Mouse (Mus musculus) cerebral cortex, adult 2 months (tissue): ENCODE data around the gene Sirt5.

Experiments
- WGBS: fragments of 180-500 bp; shearing (Covaris S2); methylation state at CpG from one replicate; pipeline ENCODE4 v1.1.7; 2018; 5-methylcytosine and 5-hydroxymethylcytosine counted together

Gene Sirt5

DNA sequence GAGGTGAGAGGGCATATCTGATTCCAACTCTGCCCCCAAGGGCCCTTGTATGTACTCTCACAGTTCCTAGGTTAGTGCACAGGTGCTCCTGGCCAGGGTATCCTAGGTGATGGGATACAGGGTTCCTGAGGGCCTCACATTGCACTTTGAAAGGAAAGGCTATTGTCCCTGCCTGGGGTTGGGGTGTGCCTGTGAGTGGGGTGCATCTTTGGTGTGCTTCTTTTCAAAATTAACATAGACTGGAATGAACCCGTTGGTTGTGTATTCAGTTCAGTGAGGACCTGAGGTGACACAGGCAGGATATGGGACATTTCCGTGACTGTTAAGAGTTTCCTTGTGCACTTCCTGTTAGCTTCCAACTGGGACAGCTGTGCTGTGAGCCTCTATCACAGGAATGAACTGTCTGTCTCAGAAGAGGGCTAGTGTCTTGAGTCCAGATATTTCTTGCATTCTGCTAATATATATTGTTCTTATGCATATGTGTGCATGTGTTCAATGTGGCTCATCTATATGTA, 9.7 kb downstream of the Sirt5 start:
- WGBS = 65% methylated on average over 2 of the region's 2 CpGs

DNA sequence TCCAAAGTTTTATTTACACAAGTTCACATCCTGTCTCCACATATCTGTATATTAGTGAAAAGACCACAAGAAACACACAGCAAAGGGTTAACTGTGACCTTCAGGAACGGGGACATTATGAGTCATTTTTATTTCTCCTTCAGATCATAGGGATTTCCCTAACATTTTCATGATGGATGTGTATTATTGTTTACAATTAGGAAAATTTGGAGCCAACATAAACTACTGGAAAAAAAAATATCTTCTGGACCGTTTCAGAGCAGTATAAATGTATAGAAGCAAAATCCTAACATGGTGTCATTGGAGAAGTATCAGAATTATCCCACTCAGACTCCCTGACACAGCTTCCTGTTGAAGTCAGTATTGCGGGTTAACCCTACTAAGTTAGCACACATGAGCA, 14.7 kb downstream of the Sirt5 start:
- 70% methylated on average over 3 of the region's 3 CpGs for WGBS

DNA sequence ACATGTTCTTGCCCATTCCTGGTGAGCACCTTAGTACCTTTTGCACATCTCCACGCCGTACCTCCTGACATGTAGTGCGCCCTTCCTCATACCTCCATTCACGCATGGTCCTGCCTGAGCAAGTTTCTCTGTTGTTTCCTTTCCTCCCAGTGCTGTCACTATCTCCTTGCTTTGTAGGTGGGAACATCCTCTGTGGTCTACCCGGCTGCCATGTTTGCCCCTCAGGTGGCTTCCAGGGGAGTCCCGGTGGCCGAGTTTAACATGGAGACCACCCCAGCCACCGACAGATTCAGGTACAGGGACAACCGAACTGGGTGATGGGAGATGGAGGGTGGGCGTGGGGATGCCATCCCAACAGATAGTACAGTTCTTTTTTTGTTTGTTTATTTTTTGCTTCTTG, 20.0 kb downstream of the Sirt5 start:
- WGBS = 98% methylated on average over 10 of the region's 10 CpGs

DNA sequence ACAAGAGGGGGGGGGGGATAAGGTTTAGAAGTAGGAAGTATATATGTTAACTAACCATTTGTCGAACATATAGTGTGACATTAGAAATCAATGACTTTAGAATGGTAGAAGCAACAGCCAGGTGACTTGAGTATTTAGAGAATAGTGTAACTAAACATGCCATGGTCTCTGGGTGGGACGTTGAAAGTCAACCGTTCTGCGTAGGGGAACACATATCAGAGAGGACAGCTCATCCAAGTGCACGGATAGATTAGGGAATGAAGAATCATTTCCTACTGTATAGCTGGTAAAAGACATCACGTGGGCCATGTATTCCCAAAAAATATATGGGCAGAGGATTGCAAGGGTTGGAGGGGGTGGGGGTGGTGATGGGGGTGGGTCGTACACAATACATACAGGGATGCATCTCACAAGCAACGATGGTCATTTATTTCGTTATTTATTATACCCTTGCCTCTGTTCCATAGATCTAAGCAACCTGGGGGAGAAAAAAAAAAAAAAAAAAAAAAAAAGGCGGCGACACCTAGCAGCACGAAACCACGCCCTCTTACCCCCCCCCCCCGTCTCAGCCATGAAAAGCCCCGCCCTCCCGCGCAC, 32.5 kb downstream of the Sirt5 start:
- WGBS = 53% methylated on average over 10 of the region's 17 CpGs

DNA sequence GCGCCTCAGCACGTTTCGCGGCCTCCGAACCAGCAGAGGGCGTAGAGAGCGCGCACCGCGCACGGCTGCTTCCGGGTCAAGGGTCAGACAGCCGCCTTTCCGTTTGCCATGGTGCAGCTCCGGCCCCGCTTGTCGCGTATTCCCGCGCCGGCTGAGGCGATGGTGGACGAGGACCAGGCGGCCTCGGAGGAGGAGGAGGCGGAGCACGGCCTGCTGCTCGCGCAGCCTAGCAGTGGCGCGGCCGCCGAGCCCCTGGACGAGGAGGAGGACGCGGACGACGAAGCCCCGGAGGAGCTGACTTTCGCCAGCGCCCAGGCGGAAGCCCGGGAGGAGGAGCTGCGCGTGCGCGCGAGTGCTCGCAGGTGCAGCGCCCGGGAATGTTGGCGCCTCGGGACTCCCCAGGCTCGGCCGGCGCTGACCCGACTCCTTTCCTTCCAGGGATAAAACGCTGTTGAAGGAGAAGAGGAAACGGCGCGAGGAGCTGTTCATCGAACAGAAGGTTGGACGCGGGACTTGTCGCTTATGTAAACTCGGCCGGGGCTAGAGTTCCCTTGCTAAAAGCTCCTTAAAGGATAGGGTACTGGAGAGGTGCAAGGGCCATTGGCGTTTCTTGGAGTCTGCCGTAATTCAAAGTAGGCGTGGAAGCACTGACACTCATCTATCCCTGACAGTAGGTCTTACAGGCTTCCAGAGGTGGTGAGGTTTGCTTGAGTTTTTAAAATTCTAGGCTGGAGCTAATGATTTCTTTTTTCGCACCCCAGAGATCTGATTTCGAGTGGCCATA, 33.2 kb downstream of the Sirt5 start, which contains the start of gene Nol7:
Gene Nol7 (plus strand): TSS at position 94 of the 784 bp plus-strand sequence.
- WGBS = under 1% methylated on average over 72 of the region's 72 CpGs

DNA sequence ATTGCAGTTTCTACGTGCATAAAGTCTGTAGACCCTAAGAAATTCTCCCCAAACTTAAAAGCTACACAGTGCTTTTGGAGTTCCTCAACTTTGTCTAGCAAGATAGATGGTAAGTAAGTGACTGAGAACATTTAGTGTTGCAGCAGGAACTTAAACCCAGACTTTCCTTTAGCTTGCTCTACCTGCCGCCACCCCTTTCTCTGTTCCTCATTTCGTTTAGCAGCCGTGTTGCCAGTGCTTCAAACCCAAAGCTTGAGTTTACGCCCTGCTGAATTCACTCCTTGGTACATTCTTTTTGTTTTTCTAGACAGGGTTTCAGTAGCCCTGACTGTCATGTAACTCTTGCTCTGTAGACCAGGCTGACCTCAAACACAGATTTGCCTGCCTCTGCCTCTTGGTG, 34.3 kb downstream of the Sirt5 start:
- WGBS = 71% methylated on average over 5 of the region's 5 CpGs

DNA sequence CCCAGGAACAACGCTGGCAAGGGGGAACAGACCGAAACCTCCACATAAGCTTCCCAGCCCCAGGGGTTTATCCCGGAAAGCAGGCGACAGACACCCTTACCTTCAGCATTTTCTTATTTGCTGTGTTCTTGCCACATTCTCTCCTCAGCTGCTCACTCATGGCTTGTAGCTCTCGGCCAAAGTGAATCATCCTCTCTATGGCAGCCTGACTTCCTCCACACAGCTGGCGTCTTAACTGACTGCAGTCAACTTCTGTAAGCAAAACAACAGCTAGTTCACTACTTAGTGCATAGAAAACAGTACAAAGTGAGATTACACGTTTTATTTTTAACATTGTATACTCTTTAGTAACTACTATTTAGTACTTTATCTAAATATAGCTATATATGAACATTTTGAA, 47.0 kb downstream of the Sirt5 start:
- WGBS = 63% methylated on average over 7 of the region's 7 CpGs

DNA sequence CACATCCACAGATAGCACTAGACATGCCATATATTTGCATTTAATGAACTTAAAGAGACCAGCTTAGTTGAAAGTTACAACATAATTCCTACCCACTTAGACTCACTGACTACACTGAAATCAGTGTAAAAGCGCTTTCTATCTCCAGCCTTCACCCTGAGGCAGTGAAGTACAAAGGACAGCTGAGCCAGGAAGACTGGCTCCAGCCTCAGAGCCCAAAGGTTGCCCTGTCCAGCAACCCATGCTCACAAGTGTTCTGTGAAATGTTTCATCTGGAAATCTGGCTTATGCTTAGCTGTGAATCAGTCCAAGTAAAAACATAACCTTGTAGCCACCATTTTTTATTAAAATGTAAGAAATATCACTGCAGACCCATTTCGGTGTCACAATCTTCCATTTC, 48.3 kb downstream of the Sirt5 start:
- 98% methylated on average over 2 of the region's 2 CpGs for WGBS

DNA sequence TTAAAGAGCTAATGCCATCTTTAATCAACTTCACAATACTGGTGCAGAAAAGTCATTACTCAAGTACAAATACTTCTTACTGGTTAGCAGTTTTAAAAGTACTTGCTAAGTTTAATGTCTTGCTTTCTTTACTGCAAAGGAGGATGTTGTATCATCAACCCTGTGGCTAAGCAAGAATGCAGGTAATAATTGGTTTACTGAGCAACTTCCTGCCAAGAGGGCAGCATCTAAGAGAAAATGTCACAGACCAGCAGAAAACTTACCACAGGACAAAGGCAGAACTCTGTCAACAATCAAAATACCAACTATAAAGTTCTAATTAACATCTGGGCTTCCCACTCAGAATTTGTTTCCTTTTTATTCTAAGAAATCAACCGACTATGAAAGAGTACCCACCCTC, 50.0 kb downstream of the Sirt5 start:
- WGBS = 74% methylated on average over 1 of the region's 1 CpGs

DNA sequence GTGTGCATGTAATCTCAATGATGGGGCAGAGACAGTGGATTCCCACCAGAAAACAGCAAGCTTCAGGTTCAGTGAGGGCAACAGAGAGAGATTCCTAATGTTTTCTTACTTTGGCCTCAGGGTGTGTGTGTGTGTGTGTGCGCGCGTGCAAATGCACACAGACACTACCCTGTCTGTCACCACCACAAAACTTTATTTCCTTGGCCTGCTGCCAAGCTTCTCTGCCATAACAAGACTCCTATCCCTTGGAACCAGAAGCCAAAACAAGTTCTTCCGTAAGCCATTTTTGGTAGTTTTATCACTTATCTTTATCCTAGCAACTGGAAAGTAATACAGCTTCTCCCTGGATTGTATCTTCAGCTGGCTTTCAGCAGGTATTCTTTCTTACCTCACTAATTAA, 63.1 kb downstream of the Sirt5 start:
- 83% methylated on average over 4 of the region's 4 CpGs for WGBS

DNA sequence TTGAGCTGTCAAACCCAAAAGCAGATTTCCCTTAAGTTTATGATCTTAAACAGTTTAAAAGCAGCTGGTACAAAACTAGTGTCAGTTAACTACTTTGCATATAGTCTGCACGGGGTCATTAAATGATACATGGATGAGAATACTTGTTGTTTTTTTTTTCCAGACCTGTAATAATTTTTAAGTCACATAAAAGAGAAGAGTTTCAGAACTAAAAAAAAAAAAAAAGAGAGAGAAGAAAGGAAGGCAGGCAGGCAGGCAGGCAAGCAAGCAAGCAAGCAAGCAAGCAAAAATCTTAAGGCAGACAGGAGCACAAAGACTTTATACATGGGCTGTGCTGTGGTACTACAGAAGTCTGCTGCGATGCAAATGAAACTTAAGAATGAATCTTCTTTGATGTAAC, 68.1 kb downstream of the Sirt5 start:
- whole genome bisulfite sequencing = 50% methylated on average over 2 of the region's 2 CpGs

DNA sequence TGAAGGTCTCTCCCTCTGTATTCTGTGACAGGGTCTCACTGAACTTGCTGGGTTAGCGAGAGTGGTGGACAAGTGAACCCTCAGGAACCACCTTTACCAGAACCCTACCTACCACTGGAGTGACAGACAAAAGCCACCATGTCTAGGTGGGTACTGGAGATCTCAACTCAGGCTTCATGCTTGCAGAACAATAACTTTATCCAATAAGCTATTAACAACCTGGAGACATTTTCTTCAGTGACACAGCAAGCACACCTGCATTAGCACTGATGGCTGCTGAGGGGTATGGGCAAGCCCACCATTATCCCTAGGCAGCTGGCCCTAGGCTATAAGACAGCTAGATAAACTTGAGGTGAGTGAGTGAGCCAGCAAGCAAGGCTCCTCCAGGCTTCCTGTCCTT, 75.1 kb downstream of the Sirt5 start:
- 89% methylated on average over 1 of the region's 1 CpGs for WGBS

DNA sequence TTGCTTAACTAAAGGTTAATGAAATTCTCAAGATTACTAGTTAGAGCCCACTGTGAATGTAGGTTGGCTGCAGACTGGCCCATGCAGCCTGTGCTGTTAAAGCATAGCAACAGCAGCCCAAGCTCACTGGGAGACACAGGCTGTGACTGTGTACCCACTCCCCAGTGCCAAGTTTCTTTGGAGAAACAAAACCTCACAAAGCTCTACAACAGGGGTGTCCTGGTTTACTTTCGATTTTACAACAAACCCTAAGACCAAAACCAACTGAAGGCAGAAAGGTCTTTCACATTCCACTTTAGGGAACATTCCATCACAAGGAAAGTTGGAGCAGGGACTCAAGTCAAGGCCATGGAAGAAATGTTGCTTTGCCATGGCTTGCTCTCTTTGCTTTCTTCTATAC, 77.3 kb downstream of the Sirt5 start:
- 63% methylated on average over 1 of the region's 1 CpGs for WGBS

DNA sequence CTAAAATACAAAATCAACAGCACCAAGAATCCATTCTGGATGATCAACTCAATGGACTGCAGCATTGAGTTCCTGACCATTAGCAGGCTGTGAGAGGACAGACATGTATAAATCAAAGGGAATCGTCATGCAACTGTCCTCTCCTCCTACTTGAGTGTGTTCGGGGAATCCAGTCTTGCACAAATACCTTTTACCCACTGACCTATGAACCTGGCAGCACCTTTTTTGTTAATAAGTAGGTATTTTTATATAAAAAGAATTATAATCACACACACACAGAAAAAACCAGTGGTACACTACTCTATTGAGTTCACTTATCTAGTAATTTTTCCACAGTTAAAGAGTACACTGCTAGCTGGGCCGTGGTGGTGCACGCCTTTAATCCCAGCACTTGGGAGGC, 78.4 kb downstream of the Sirt5 start:
- 94% methylated on average over 4 of the region's 4 CpGs for WGBS

DNA sequence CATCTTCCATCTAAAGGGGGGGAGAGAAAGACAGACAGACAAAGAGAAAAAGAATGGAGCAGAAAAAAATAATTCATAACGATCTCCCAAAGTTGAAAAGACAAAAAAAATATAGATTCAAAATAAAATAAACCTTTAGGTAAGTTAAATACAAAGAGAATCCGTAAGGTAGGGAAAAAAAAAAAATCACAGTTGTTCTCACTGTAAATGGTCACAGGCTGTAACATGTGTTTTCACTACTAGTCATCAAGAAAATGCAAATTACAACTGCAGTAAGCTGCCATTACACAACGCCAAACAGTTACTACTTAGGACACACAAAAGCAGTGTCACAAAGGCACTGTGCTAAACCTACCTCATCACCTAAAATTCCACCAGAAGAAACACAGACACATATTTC, 79.4 kb downstream of the Sirt5 start:
- 61% methylated on average over 3 of the region's 3 CpGs for WGBS
